Mouse (Mus musculus) cerebellum, postnatal 25 days (tissue): ENCODE data around the gene Pstk.
"Not testable (repeated sequence)": the region's sequence is repeated elsewhere in the genome, so short reads cannot be mapped to it uniquely, and the experiment has no call there.

Experiments used
- DNase-seq, 2 experiments: peaks; one replicate each; pipeline ENCODE4 v3.0.0; 2021; ENCODE audit warnings: mixed read lengths in 2 of 2

Gene Pstk

GRCm38 (mm10) chr7:131416742-131417141 is 45.8 kb downstream of the Pstk start:
- not testable (repeated sequence) for DNase-seq

GRCm38 (mm10) chr7:131417605-131418004 is 46.7 kb downstream of the Pstk start:
- DNase-seq = no peak

GRCm38 (mm10) chr7:131424912-131425311 is 54.0 kb downstream of the Pstk start:
- no peak for DNase-seq

- no peak for DNase-seq
Measured at GRCm38 (mm10) chr7:131427331-131427730, 56.4 kb downstream of the Pstk start.

GRCm38 (mm10) chr7:131432244-131432643 is 61.3 kb downstream of the Pstk start:
- DNase-seq = peak in 1 of 2 experiments; percentile 52

- no peak for DNase-seq
Measured at GRCm38 (mm10) chr7:131434276-131434675, 63.3 kb downstream of the Pstk start.

GRCm38 (mm10) chr7:131437051-131437450 is 66.1 kb downstream of the Pstk start:
- DNase-seq = no peak
